Mouse (Mus musculus) left cerebral cortex, postnatal 4 days (tissue): Measurements from ENCODE around the gene Wdr31. TPM values are rescaled to one million over a fixed set of nuclear protein-coding genes. Genes with fewer than 3 reads are reported as not detected.

ENCODE experiments used
- DNase-seq: peaks from one replicate; pipeline ENCODE4 v3.0.0-alpha.2; 2022
- intact Hi-C: fragments of 180-260 bp; cut with DNase I; formaldehyde crosslinking; loops from one replicate; pipeline ENCODE4 v1.15.1; 2025
- total RNA-seq, 2 experiments: library from RNA; stranded (reverse); gene quantifications; 2 replicates each; pipeline ENCODE4 v1.2.3; 2021

Wdr31 gene
- total RNA-seq: 10 to 100 TPM; 12.5 to 15.1 TPM

DNA sequence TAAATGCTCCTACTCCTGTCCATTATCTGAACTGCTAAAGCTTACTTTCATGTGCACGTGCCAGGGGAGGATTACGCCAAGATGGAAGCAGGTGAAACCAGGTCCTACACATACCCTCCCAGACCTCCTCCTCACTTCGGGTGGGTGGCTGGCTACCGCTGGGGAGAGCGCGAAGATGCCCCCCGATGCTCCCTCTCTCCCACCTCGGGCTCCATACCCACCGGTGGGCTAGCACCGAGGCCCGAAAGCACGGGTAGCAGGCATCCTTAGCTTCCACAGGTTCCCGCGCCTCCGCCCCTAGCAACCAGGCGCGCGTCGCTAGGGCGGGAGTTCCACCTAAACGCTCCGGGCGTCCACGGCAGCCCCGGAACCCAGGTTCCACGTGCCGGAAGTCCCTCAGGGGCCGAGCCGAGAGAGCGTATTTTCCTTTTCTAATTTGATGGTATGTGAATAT lies at the start of gene Wdr31:
Gene Wdr31, minus strand, starts transcription at position 299 of the 454 bp plus-strand sequence.
- intact Hi-C loops: no loop called here

GRCm38 (mm10) chr4:62519849-62520233 lies 49.1 kb upstream of the Wdr31 start, which contains the start of gene Alad:
Alad (minus strand) TSS chr4:62519918.
- intact Hi-C loops: no loop called here
- peak; percentile 78 for DNase-seq

More for the DNA sequence above, at the start of gene Wdr31:
- peak; percentile 76 for DNase-seq

DNA sequence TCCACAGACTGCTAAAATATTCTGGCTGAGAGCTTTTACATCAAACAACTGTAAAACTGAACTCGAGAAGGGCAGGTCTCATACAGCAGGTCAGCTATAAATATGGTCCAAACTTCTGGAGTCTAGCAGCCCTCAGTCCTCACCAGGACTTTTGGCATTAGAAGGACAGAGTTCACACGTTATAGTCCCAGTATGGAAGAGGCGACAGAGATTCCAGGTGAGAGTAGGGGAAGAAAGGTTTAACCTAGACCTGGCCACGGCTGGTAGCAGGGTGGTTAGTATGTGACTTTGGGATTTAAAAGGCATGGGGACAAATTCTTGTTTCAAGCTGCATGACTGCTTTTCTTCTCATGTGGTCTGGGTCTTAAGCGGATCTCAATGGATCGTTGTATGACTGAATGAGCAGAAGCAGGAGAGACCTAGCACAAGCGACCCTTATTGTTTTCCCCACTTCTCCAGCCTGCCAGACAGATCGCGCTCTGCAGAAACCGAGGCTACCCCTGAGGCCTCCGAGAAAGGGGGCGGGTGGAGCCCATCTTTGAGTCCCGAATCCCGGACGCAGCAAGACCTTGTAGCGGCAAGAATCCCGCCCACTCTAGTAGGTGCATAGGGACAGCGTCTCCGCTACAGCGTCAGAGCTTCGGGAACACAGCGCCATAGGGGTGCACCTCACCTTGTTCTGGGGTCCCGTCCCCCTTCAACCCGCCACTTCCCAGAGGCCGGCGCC lies 48.6 kb upstream of the Wdr31 start:
- intact Hi-C loops: no loop called here

GRCm38 (mm10) chr4:62518416-62519121 lies 47.9 kb upstream of the Wdr31 start:
- DNase-seq: no peak
- intact Hi-C loops: no loop called here

More for the DNA sequence above, 48.6 kb upstream of the Wdr31 start:
- DNase-seq: peak; percentile 27

DNA sequence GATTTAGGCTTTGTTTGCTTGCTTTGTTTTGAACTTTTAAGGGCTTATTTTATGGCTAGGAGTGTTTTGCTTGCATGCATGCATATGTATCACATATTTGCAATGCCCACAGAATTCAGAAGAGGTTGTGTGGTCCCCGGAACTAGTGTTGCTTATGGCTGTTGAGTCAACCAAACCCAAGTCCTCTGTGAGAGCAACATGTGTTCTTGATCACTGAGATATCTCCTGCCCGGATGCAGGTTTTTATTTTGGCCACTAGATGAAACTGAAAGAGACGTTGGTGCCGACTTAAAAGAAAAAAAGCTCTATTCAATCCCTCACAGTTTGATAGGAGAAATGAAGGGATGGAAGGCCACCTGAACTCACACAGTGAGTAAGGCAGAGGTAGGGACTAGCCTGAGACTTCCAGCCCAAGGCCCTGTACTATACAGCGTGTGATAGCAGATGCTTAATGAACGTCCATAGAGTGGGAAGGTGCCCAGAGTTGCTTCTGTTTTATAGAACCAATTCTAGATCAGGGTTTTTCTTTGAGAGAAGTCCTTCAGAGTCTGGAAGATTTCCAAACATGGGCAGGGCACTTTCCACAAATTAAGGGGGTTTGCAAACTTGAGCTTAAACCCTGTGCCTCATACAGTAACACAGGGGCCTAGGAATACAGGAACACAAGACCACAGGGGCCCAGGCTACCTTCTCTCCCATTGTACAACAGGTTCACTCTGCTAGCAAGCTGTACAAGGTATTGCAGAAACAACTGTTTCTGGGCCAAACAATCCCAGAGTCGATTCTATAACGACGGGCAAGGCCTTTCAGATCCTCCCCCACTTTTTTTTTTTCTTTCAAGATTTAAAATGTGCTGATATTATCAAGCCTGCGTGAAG lies 47.1 kb upstream of the Wdr31 start:
- DNase-seq: no peak
- intact Hi-C loops: no loop called here

DNA sequence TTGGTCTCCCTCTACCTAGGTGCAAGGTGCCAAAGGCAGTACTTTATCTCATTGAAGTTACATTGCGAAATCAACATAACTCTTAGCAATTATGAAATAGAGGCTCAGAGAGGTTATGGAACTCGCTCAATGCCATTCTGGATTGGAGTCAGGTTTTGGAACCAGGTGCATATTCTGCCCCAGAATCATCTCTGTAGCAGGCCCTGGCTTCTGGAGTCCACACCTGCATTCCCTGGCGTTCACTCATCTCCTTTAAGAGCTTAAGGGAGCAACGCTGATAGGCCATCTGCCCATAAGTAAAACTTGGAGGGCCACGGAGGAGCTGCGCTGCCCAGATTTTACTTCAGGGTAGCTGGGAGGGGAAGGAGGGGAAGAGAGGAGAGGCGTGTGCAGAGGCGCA lies 46.4 kb upstream of the Wdr31 start:
- DNase-seq: no peak
- intact Hi-C loops: no loop called here

DNA sequence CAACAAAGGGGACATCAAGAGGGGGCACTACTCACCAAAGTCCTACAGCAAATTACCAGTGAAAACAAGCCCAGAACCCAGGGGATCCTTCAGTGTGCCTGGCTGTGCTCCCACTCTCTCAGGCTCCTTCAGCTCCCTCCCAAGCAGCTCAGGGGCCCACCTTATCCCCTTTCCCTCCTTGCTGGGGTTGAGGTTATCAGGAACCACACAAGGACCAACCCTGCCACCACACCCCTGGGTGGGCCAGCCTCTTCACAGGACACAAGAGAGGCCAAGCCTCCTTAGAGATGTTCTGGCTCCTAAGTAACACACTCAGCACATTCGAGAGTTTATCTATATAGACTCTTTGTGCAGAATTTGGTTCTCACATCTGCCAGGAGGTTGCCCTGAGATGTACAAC lies 45.9 kb upstream of the Wdr31 start:
- no peak for DNase-seq
- intact Hi-C loops: no loop called here

GRCm38 (mm10) chr4:62516079-62516478 lies 45.4 kb upstream of the Wdr31 start:
- intact Hi-C loops: no loop called here
- DNase-seq: no peak

- intact Hi-C loops: no loop called here
- no peak for DNase-seq
Measured at GRCm38 (mm10) chr4:62515490-62515889, 44.8 kb upstream of the Wdr31 start.

GRCm38 (mm10) chr4:62514995-62515394 lies 44.3 kb upstream of the Wdr31 start:
- intact Hi-C loops: no loop called here
- DNase-seq: no peak

GRCm38 (mm10) chr4:62513998-62514506 lies 43.4 kb upstream of the Wdr31 start:
- DNase-seq: no peak
- intact Hi-C loops: no loop called here

GRCm38 (mm10) chr4:62509946-62510345 lies 39.2 kb upstream of the Wdr31 start:
- DNase-seq: no peak
- intact Hi-C loops: no loop called here

DNA sequence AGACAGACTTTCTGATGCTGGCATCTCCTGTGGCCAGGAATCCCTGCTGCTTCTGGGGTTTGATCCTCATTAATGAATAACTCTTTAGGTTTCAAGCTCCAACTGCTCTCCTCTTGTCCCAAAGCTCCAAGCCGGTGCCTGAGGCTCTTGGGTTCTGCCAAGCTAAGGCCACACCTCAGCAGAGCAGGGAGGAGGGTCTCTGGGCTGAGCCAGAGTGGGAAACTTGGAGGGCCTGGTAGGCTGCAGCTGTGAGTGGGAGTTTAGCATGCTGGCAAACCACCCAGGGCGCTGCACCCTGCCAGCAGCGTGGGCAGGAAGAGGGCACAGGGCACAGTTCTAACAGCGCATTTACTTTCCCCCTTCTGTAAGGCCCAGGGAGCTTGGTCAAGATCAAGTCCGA lies 38.1 kb upstream of the Wdr31 start:
- DNase-seq: peak; percentile 36
- intact Hi-C loops: no loop called here

- peak; percentile 32 for DNase-seq
Measured at GRCm38 (mm10) chr4:62506798-62507197, 36.1 kb upstream of the Wdr31 start.

GRCm38 (mm10) chr4:62505991-62506390 lies 35.3 kb upstream of the Wdr31 start:
- DNase-seq: no peak
- intact Hi-C loops: no loop called here

More at GRCm38 (mm10) chr4:62506798-62507197, 36.1 kb upstream of the Wdr31 start:
- intact Hi-C loops: no loop called here

GRCm38 (mm10) chr4:62503374-62503970 lies 32.8 kb upstream of the Wdr31 start, which contains the start of gene Hdhd3:
Hdhd3 (minus strand) TSS chr4:62503467.
- DNase-seq: no peak
- intact Hi-C loops: no loop called here

DNA sequence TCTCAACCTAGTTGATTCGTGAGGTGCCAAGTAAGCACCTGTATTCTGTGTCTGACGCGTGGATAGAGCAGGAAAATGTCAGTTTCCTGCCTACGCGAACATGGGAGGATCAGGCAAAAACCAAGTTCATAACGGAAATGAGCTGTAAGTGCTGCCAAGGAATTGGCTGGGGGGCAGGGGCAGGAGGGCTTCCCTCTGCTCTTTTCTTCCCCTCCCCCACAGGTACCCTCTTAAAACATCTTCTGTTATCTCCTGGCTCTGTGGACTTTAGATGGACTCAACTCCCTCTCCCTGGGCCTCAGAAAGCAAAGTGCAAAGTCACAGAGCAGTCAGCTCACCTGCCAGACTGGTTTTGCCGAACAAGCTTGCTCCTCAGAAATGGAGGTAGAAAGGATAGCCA lies 32.3 kb upstream of the Wdr31 start:
- intact Hi-C loops: no loop called here
- no peak for DNase-seq

- intact Hi-C loops: no loop called here
- peak; percentile 91 for DNase-seq
Measured at GRCm38 (mm10) chr4:62501964-62502732, 31.5 kb upstream of the Wdr31 start.

DNA sequence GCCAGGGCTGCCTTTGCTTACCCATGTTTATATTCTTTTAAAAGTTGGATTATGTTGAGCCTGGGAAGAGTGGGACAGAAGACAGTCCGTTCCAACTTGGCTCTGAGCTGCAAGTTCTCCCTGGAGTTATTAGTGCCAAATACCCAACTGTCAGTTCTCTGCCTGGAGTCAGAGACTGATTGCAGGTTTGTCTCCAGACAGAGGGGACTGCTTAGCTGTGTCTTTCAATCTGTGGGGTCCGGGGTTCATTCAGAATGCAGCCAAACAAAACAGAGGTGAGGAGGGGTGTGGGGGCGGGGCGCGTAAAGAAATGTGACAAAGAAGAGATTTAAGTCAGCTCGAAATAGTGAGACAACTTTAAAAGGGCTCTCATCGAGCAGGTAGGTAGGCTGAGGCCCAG lies 30.8 kb upstream of the Wdr31 start:
- no peak for DNase-seq
- intact Hi-C loops: no loop called here

- no peak for DNase-seq
- intact Hi-C loops: no loop called here
Measured at GRCm38 (mm10) chr4:62500799-62501198, 30.1 kb upstream of the Wdr31 start.
